Mouse (Mus musculus) ovary, adult 10 weeks (tissue): ENCODE data around the gene Polr1a. TPM values are rescaled to one million over a fixed set of nuclear protein-coding genes. Genes with fewer than 3 reads are reported as not detected.

Experiments used
- polyA plus RNA-seq: library from polyadenylated mRNA; stranded (reverse); fragments of 350-450 nt; fragmentation: Illumina TruSeq; extraction: RNeasy Lipid Tissue Mini Kit (QIAGEN cat#74804); gene quantifications from one replicate; pipeline ENCODE4 v1.2.3, GENCODE M21; 2014

The Polr1a gene
- polyA plus RNA-seq: 38.6 TPM

DNA sequence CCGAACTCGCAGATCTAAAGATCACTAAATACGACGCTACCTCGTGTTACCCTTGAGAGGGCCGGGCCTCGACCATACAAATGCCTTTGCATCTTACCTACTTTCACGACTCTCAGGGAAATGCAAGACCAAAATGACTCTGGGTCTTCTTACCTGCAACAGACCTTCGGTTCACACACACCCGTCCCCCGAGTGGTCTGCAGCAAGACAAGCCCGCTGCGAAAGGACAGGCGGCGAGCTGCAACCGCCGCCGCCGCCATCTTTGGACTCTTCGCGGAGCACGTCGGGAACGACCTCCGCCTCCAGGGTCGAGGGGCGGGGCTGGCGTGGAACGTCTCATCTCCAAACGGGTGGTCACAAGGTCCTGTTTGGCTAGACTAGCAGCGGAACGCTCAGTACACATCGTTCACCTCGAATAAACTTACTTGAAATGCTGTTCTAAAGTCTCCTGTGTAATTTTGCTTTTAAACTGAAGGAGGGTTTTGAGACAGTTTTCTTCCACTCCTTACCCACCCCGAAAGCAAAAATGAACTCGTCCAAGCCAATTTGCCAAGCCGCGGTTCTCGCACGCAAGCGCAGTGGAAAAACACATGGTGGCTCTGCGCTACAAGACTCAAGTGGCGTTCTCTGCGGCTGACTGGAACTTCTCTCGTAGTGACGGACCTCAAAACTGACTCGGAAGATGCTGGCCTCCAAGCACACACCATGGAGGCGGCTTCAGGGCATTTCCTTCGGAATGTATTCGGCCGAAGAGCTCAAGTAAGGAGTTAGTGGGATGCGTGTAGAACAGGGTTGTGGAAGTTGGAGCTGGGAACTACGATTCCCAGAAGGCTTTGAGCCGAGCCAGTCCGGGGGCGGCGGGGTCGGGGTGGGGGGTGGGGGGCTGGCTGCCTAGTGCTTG is at the start of gene Polr1a, which contains the start of gene Ptcd3:
Gene Polr1a (plus strand): TSS at position 573 of the 901 bp plus-strand sequence.
Gene Ptcd3 (minus strand): TSS at position 270 of the 901 bp plus-strand sequence.

Other genes starting within 250 kb of the Polr1a start
- gene Reep1, start 201.5 kb upstream of the Polr1a start, polyA plus RNA-seq: 26.3 TPM
- 31.0 TPM for gene Mrpl35, start 82.1 kb upstream of the Polr1a start, polyA plus RNA-seq
- 155 TPM for gene Immt, start 77.7 kb upstream of the Polr1a start, polyA plus RNA-seq
- gene Ptcd3, start 303 bp upstream of the Polr1a start, polyA plus RNA-seq: 316 TPM
- gene St3gal5, start 188.5 kb downstream of the Polr1a start, polyA plus RNA-seq: 246 TPM